In the genomic region with DNA sequence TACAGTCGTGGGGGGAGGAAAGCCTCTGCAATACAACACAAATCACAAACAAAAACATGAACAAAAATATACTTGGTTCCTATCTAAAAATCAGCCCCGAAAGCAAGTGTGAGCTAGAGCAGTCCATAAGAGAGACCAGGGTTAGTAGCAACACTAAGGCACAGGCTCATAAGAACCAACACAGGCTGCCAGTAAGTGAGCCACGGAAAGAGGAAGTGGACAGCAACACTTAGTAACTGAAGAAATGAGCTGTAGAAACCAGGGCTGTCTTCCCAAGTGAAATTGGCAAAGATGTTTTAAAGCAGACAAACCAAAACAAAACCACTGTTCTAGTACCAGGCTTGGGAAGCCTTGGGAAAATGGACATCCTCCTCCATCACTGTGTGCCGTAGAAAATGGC, we compare ENCODE assay signal across 22 mouse cellular contexts. TPM values are rescaled to one million over a fixed set of nuclear protein-coding genes. Genes with fewer than 3 reads are reported as not detected.
A peak's percentile ranks its signal among the peaks of the same experiment; 100 is the strongest.
DNase-seq lines count a peak whose midpoint lies in the region; ATAC-seq lines count a peak whose summit lies in the region.
"Had no signal": no experiment of that assay in that cellular context is flagged by ENCODE, and none has a peak within 500 bp of the region (broad histone marks: within the 10 kb centered on the region; RNA-seq: fewer than 3 reads in every experiment).

No protein-coding gene starts in this region.

- no peak overlapping the region for H3K4me3 ChIP-seq in midbrain, embryonic 11.5 days (ENCODE audit: low read depth, low read length)
- H3K4me3 ChIP-seq in midbrain, embryonic 14.5 days (replicated peaks; ENCODE audit: low read depth, low read length), result no peak overlapping the region
- H3K4me3 ChIP-seq: embryonic facial prominence, embryonic 12.5 days; forebrain, embryonic 12.5 days; heart, embryonic 13.5 days; hindbrain, embryonic 12.5 days had no signal

- no peaks in the 10 kb centered on the region for H3K9me3 ChIP-seq in midbrain, embryonic 11.5 days (ENCODE audit: control insufficient read depth, low read length)
- no peaks in the 10 kb centered on the region for H3K9me3 ChIP-seq in midbrain, embryonic 14.5 days (ENCODE audit: control insufficient read depth, low read length)
- H3K9me3 ChIP-seq: embryonic facial prominence, embryonic 12.5 days; forebrain, embryonic 12.5 days; heart, embryonic 13.5 days; hindbrain, embryonic 12.5 days had no signal

- ATAC-seq in midbrain, embryonic 11.5 days (ENCODE audit: low FRiP score), result no peak
- ATAC-seq in midbrain, embryonic 14.5 days (ENCODE audit: low FRiP score, low TSS enrichment), result no peak
- ATAC-seq in megakaryocyte, adult 5-6 weeks (ENCODE audit: poor library complexity, severe bottlenecking), result peak; percentile 83
- no peak for ATAC-seq in erythroid progenitor cell, adult 5-6 weeks (replicated peaks; ENCODE audit: low FRiP score, poor library complexity, severe bottlenecking)
- no peak for ATAC-seq in CD4-positive, CD25-positive, alpha-beta regulatory T cell, adult 4 months
- ATAC-seq: forebrain, embryonic 16.5 days; hindbrain, embryonic 16.5 days; inflammation-experienced regulatory T-cells, adult 6 months had no signal

- DNase-seq in midbrain, embryonic 11.5 days (ENCODE audit: low spot score, missing footprints), result peak; percentile 59
- no peak for DNase-seq in midbrain, embryonic 14.5 days
- DNase-seq in c-Kit-positive CD71-negative TER-119-negative erythroid progenitor cells, embryonic 14.5 days (ENCODE audit: low read depth), result peak; percentile 20
- DNase-seq in ovary, adult 18-20 months (ENCODE audit: low spot score), result no peak
- DNase-seq: adrenal gland, adult 8-10 months; adrenal gland, postnatal 36 days; cerebellum, adult 11 months; cerebellum, adult 8-10 months; cerebellum, postnatal 14 days; gastrocnemius, postnatal 25 days; heart, adult 11 months; heart, postnatal 36 days had no signal

- H3K27me3 ChIP-seq in midbrain, embryonic 11.5 days (ENCODE audit: control insufficient read depth, insufficient read depth, low read length), result no peaks in the 10 kb centered on the region
- H3K27me3 ChIP-seq in midbrain, embryonic 14.5 days (ENCODE audit: control insufficient read depth, insufficient read depth, low read length), result no peaks in the 10 kb centered on the region
- H3K27me3 ChIP-seq: embryonic facial prominence, embryonic 12.5 days; forebrain, embryonic 12.5 days; heart, embryonic 13.5 days; hindbrain, embryonic 12.5 days had no signal

- H3K4me1 ChIP-seq in midbrain, embryonic 11.5 days (ENCODE audit: control insufficient read depth, insufficient read depth, low read length), result no peaks in the 10 kb centered on the region
- no peaks in the 10 kb centered on the region for H3K4me1 ChIP-seq in midbrain, embryonic 14.5 days (ENCODE audit: control insufficient read depth, insufficient read depth, low read length)
- H3K4me1 ChIP-seq: embryonic facial prominence, embryonic 12.5 days; hindbrain, embryonic 12.5 days had no signal

- no peak overlapping the region for H3K4me2 ChIP-seq in midbrain, embryonic 11.5 days
- no peak overlapping the region for H3K4me2 ChIP-seq in midbrain, embryonic 14.5 days (ENCODE audit: low read length)
- H3K4me2 ChIP-seq: embryonic facial prominence, embryonic 12.5 days; forebrain, embryonic 12.5 days; heart, embryonic 13.5 days; hindbrain, embryonic 12.5 days had no signal

- H3K27ac ChIP-seq in midbrain, embryonic 11.5 days (ENCODE audit: low read depth, low read length), result no peak overlapping the region
- no peak overlapping the region for H3K27ac ChIP-seq in midbrain, embryonic 14.5 days (replicated peaks; ENCODE audit: low read depth, low read length)
- H3K27ac ChIP-seq: embryonic facial prominence, embryonic 12.5 days; forebrain, embryonic 12.5 days; heart, embryonic 13.5 days; hindbrain, embryonic 12.5 days had no signal

- WGBS in midbrain, embryonic 11.5 days, result 91% methylated on average over 4 of the region's 4 CpGs
- WGBS in midbrain, embryonic 14.5 days, result 95% methylated on average over 4 of the region's 4 CpGs

- no peaks in the 10 kb centered on the region for H3K36me3 ChIP-seq in midbrain, embryonic 11.5 days (ENCODE audit: control insufficient read depth, insufficient read depth, low read length)
- H3K36me3 ChIP-seq in midbrain, embryonic 14.5 days (ENCODE audit: control insufficient read depth, insufficient read depth, low read length), result no peaks in the 10 kb centered on the region
- H3K36me3 ChIP-seq: embryonic facial prominence, embryonic 12.5 days; forebrain, embryonic 12.5 days; heart, embryonic 13.5 days; hindbrain, embryonic 12.5 days had no signal

- H3K9ac ChIP-seq in midbrain, embryonic 11.5 days (ENCODE audit: low read length), result no peak overlapping the region
- H3K9ac ChIP-seq in midbrain, embryonic 14.5 days (replicated peaks; ENCODE audit: low read length), result no peak overlapping the region
- H3K9ac ChIP-seq: embryonic facial prominence, embryonic 12.5 days; forebrain, embryonic 12.5 days; heart, embryonic 13.5 days; hindbrain, embryonic 12.5 days had no signal

RNA-seq across cellular contexts. Expression of gene Plxna1, which starts 35.5 kb away (rescaled TPM):
- polyA plus RNA-seq in midbrain, embryonic 11.5 days (2014; fragmentation: Nextera tagmentation; extraction: Ambion mirVana), result 24.5 and 29.1 TPM in 2 replicates
- 62.6 and 76.4 TPM in 2 replicates for polyA plus RNA-seq in midbrain, embryonic 14.5 days (2014; fragmentation: Nextera tagmentation; extraction: Ambion mirVana)
- 0.91 and 2.7 TPM in 2 replicates for total RNA-seq in megakaryocyte, adult 5-6 weeks (2015)
- total RNA-seq in megakaryocyte, adult 5-6 weeks (2017), result 1.4 and 5.7 TPM in 2 replicates
- 2.9 and 4.6 TPM in 2 replicates for total RNA-seq in erythroid progenitor cell, adult 5-6 weeks (2015; ENCODE audit: low replicate concordance)
- total RNA-seq in erythroid progenitor cell, adult 5-6 weeks (2017; ENCODE audit: low replicate concordance), result 0.30 and 5.3 TPM in 2 replicates
- 1 to 10 TPM in 1 of 2 experiments, under 1 TPM in 1; 0.90 to 1.8 TPM for polyA plus RNA-seq in CD4-positive, CD25-positive, alpha-beta regulatory T cell, adult 4 months (2017; shearing (Covaris generic))

Comparison
In these comparisons a context has a peak if more than half of its experiments do, and no peak if none do; other contexts are left out.
1. DNase-seq: peak in midbrain, embryonic 11.5 days (single experiment) and c-Kit-positive CD71-negative TER-119-negative erythroid progenitor cells, embryonic 14.5 days (single experiment); none in midbrain, embryonic 14.5 days (single experiment) and ovary, adult 18-20 months (single experiment).